Mouse (Mus musculus) heart, embryonic 11.5 days (tissue): ENCODE results near the gene Smad6. TPM values are rescaled to one million over a fixed set of nuclear protein-coding genes. Genes with fewer than 3 reads are reported as not detected.
A peak's percentile ranks its signal among the peaks of the same experiment; 100 is the strongest.

Source experiments
- ATAC-seq: fragments of 200-750 bp; cut with Nextera tagmentation; replicated peaks from 2 replicates; pipeline ENCODE4 v1.8.0; 2017; ENCODE audit warnings: moderate library complexity; ENCODE audit not compliant: insufficient number of reproducible peaks, low FRiP score, low TSS enrichment
- H3K27ac ChIP-seq: fragments of 300-500 bp; sonication (generic); 2 replicates; pipeline ENCODE4 v1.5.1; 2014; ENCODE audit warnings: mild to moderate bottlenecking, low read depth, low read length
- H3K27me3 ChIP-seq: fragments of 300-500 bp; sonication (generic); 2 replicates; pipeline ENCODE4 v1.6.1; 2014; ENCODE audit warnings: mild to moderate bottlenecking, low read length, mixed read lengths; ENCODE audit not compliant: control insufficient read depth, insufficient read depth
- H3K36me3 ChIP-seq: fragments of 300-500 bp; sonication (generic); 2 replicates; pipeline ENCODE4 v1.6.1; 2014; ENCODE audit warnings: mild to moderate bottlenecking, low read length, moderate library complexity, mixed read lengths; ENCODE audit not compliant: control insufficient read depth, insufficient read depth
- H3K4me1 ChIP-seq: fragments of 300-500 bp; sonication (generic); 2 replicates; pipeline ENCODE4 v1.6.1; 2014; ENCODE audit warnings: low read length; ENCODE audit not compliant: control insufficient read depth, insufficient read depth
- H3K4me2 ChIP-seq: fragments of 300-500 bp; sonication (generic); 2 replicates; pipeline ENCODE4 v1.6.1; 2014; ENCODE audit warnings: mild to moderate bottlenecking, moderate library complexity
- H3K4me3 ChIP-seq: fragments of 300-500 bp; sonication (generic); 2 replicates; pipeline ENCODE4 v1.5.1; 2014; ENCODE audit warnings: low read depth, low read length
- H3K9ac ChIP-seq: fragments of 300-500 bp; sonication (generic); 2 replicates; pipeline ENCODE4 v1.6.1; 2014; ENCODE audit warnings: mild to moderate bottlenecking, low read depth, low read length, moderate library complexity
- H3K9me3 ChIP-seq: fragments of 300-500 bp; sonication (generic); replicated peaks from 2 replicates; pipeline ENCODE4 v1.6.1; 2016; ENCODE audit warnings: low read length; ENCODE audit not compliant: control insufficient read depth
- WGBS: fragments of 180-500 bp; shearing (Covaris S2); extraction: QIAGEN DNeasy Blood & Tissue Kit; methylation state at CpG from one replicate; pipeline ENCODE4 v1.1.7; 2014; ENCODE audit not compliant: insufficient replicate concordance; 5-methylcytosine and 5-hydroxymethylcytosine counted together
- polyA plus RNA-seq: library from polyadenylated mRNA; unstranded; fragments of >200 nt; fragmentation: Nextera tagmentation; extraction: Ambion mirVana; gene quantifications from 2 replicates; pipeline ENCODE4 v1.2.1, GENCODE M21; 2014

The Smad6 gene
- polyA plus RNA-seq, 1 experiment from 2014 or later: 31.6 TPM

GRCm38 (mm10) chr9:64029908-64030631 lies 8.2 kb upstream of the Smad6 start:
- H3K27ac ChIP-seq: peak overlapping the region; percentile 18
- H3K9ac ChIP-seq: no peak overlapping the region
- no peaks in the 10 kb centered on the region for H3K9me3 ChIP-seq
- no peaks in the 10 kb centered on the region for H3K27me3 ChIP-seq
- ATAC-seq: no peak
- WGBS: 59% methylated on average over 6 of the region's 6 CpGs
- no peaks in the 10 kb centered on the region for H3K36me3 ChIP-seq
- H3K4me1 ChIP-seq: peaks cover 7% of the 10 kb centered on the region
- H3K4me3 ChIP-seq: no peak overlapping the region
- H3K4me2 ChIP-seq: no peak overlapping the region

GRCm38 (mm10) chr9:64025565-64025964 lies 3.7 kb upstream of the Smad6 start:
- 3% methylated on average over 3 of the region's 3 CpGs for WGBS
- Histone ChIP-seq H3K9ac (no peak overlapping the region), H3K27ac (peak overlapping the region; percentile 38; the same call in 1 of the 2 replicates)

DNA sequence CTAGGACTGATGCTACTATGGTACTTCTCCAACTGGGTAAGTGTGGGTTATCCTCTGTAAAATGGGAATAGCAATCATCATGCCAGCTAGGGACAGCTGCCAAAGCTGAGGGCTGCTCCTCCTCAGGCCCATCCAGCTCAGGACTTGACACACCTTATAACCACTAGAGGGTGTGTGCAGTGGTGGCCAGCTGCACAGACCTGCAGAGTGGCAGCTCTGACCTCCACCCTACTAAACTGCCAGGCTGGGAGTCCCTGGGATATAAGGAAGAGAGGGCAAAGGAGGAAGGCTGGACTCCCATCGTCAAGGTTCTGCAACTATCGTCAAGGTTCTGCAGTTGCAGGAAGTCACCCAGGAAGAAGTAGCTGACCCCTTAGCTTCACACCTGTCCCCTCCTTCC lies 3.1 kb upstream of the Smad6 start:
- ATAC-seq: no peak
- no peaks in the 10 kb centered on the region for H3K27me3 ChIP-seq
- H3K9me3 ChIP-seq: no peaks in the 10 kb centered on the region
- H3K4me3 ChIP-seq: no peak overlapping the region
- 18% methylated on average over 2 of the region's 2 CpGs for WGBS
- peak overlapping the region; percentile 38; the same call in 1 of the 2 replicates for H3K27ac ChIP-seq
- H3K36me3 ChIP-seq: no peaks in the 10 kb centered on the region
- H3K4me2 ChIP-seq: peak overlapping the region; percentile 7; the same call in 1 of the 2 replicates
- peaks cover 25% of the 10 kb centered on the region for H3K4me1 ChIP-seq
- no peak overlapping the region for H3K9ac ChIP-seq

More at GRCm38 (mm10) chr9:64025565-64025964, 3.7 kb upstream of the Smad6 start:
- Histone ChIP-seq H3K4me3 (no peak overlapping the region), H3K27me3 (no peaks in the 10 kb centered on the region), H3K4me2 (no peak overlapping the region), H3K36me3 (no peaks in the 10 kb centered on the region), H3K4me1 (peaks cover 26% of the 10 kb centered on the region), H3K9me3 (no peaks in the 10 kb centered on the region)
- no peak for ATAC-seq

GRCm38 (mm10) chr9:64022562-64023366 lies 905 bp upstream of the Smad6 start:
- peak overlapping the region; percentile 100 for H3K27ac ChIP-seq
- no peaks in the 10 kb centered on the region for H3K9me3 ChIP-seq
- H3K36me3 ChIP-seq: 0 out of 2 replicates have a peak, but pooled peaks cover 2% of the 10 kb centered on the region
- peak overlapping the region; percentile 85 for H3K9ac ChIP-seq
- peak overlapping the region; percentile 98 for H3K4me3 ChIP-seq
- H3K27me3 ChIP-seq: no peaks in the 10 kb centered on the region
- peak overlapping the region; percentile 97 for H3K4me2 ChIP-seq
- H3K4me1 ChIP-seq: peaks cover 24% of the 10 kb centered on the region
- under 1% methylated on average over 51 of the region's 54 CpGs for WGBS
- peak; percentile 84 for ATAC-seq

- H3K9ac ChIP-seq: peak overlapping the region; percentile 100
- WGBS: under 1% methylated on average over 32 of the region's 32 CpGs
- H3K4me1 ChIP-seq: peaks cover 31% of the 10 kb centered on the region
- ATAC-seq: no peak
- no peaks in the 10 kb centered on the region for H3K9me3 ChIP-seq
- H3K27ac ChIP-seq: peak overlapping the region; percentile 100
- H3K4me3 ChIP-seq: peak overlapping the region; percentile 98
- peak overlapping the region; percentile 97 for H3K4me2 ChIP-seq
- peaks cover 4% of the 10 kb centered on the region; the same call in 1 of the 2 replicates for H3K36me3 ChIP-seq
- no peaks in the 10 kb centered on the region for H3K27me3 ChIP-seq
Observed at GRCm38 (mm10) chr9:64021319-64021850, 474 bp downstream of the Smad6 start.

DNA sequence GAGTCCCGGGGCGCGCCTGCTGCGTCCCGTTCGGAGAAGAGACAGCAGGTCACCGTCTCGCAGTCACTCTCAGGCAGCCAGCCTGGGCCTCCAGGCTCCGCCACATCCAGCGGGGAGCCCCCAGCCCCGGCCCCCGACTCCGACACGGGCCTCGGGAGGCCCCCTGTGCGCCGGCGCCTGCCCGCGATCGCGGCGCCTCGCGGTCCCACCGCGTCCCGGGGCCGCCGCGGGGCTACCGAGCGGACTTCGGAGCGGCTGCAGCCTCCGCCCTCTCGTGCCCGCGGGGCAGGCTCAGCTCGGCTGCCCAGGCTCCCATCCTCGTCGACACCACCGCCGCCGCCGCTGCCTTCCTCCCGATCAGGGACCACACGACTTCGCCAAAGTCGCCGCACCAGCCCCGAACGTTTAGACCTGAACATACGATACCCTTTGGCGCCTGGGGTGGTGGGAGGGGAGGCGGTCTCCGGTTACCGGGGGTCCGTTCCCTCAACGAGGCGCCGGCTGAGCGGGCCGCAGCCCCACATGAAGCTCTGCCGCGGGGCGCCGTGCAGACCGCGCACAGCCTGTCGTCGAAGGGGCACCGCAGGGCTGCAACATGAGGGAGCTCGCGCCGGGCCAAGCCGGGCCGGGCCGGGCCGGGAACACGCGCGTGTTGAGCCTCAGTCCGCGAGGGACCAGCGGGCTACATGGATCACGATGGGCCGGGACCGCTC lies 1.1 kb downstream of the Smad6 start:
- peak overlapping the region; percentile 98 for H3K4me3 ChIP-seq
- H3K4me2 ChIP-seq: peak overlapping the region; percentile 97
- H3K36me3 ChIP-seq: peaks cover 4% of the 10 kb centered on the region; the same call in 1 of the 2 replicates
- H3K9ac ChIP-seq: peak overlapping the region; percentile 100
- H3K9me3 ChIP-seq: no peaks in the 10 kb centered on the region
- WGBS: under 1% methylated on average over 78 of the region's 89 CpGs
- H3K27ac ChIP-seq: peak overlapping the region; percentile 100
- H3K27me3 ChIP-seq: no peaks in the 10 kb centered on the region
- ATAC-seq: no peak
- peaks cover 37% of the 10 kb centered on the region for H3K4me1 ChIP-seq

DNA sequence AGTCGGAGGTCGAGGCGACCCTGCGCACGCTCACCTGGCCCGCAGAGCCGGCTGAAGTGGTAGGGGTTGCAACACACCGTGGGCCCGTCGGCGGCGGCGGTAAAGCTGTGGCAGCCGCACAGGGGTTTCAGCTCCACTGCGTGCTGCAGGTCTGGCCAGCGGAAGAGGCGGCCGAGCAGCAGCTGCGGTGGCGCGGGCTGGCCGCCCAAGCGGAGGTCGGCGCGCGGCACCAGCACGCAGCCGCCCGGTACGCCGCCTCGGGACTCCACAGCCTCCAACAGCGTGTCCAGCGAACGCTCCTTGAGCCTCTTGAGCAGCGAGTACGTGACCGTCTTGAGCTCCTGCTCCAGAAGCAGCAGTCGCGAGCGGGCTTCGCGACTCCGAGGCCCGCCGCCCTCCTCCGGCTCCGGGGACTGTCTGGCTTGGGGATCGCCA lies 1.7 kb downstream of the Smad6 start:
- Histone ChIP-seq H3K9me3 (no peaks in the 10 kb centered on the region), H3K27ac (peak overlapping the region; percentile 100), H3K36me3 (peaks cover 4% of the 10 kb centered on the region; the same call in 1 of the 2 replicates), H3K27me3 (no peaks in the 10 kb centered on the region), H3K4me1 (peaks cover 38% of the 10 kb centered on the region), H3K9ac (peak overlapping the region; percentile 100), H3K4me2 (peak overlapping the region; percentile 97), H3K4me3 (peak overlapping the region; percentile 98)
- under 1% methylated on average over 49 of the region's 50 CpGs for WGBS
- ATAC-seq: no peak
